Mouse (Mus musculus): Measurements from ENCODE around the gene Sh3gl2. TPM values are rescaled to one million over a fixed set of nuclear protein-coding genes. Genes with fewer than 3 reads are reported as not detected.

Sh3gl2 gene
- polyA plus RNA-seq, 1 experiment from 2014 or later, result 0.60 TPM

DNA sequence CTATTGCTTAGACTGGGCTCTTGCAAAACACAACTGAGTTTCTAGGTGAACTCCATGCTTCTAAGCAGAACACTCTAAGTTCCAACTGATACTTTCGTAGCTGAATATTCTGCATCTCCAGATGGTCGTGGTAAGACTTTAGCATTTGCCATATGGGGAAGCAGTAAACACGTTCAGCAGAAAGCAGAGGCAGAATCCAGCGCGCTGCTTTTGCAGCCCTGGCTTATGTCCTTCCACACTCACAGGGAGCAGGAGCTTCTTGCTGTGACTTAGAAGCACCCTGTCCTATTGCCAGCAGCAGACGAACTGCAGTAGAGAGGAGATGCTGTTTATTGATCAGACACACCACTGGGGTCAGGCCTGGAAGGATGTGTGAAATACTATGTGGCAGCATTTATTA lies 120.5 kb downstream of the Sh3gl2 start:
- Histone ChIP-seq H3K4me1 (replicated peaks) (no peaks in the 10 kb centered on the region), H3K4me3 (no peak overlapping the region), H3K27me3 (no peaks in the 10 kb centered on the region), H3K27ac (no peak overlapping the region), H3K36me3 (no peaks in the 10 kb centered on the region), H3K4me2 (no peak overlapping the region), H3K9me3 (replicated peaks) (no peaks in the 10 kb centered on the region), H3K9ac (no peak overlapping the region)
- 62% methylated on average over 6 of the region's 6 CpGs for WGBS
- ATAC-seq (replicated peaks; ENCODE audit: insufficient number of reproducible peaks, insufficient read depth, low FRiP score, low read depth), result no peak

GRCm38 (mm10) chr4:85326052-85326451 lies 121.1 kb downstream of the Sh3gl2 start:
- Histone ChIP-seq H3K4me3 (no peak overlapping the region), H3K36me3 (no peaks in the 10 kb centered on the region), H3K9ac (no peak overlapping the region), H3K27me3 (no peaks in the 10 kb centered on the region), H3K27ac (no peak overlapping the region), H3K9me3 (replicated peaks) (no peaks in the 10 kb centered on the region), H3K4me2 (no peak overlapping the region), H3K4me1 (replicated peaks) (no peaks in the 10 kb centered on the region)
- no peak for ATAC-seq (replicated peaks; ENCODE audit: insufficient number of reproducible peaks, insufficient read depth, low FRiP score, low read depth)
- 67% methylated on average over 1 of the region's 1 CpGs for WGBS

GRCm38 (mm10) chr4:85334688-85335200 lies 129.8 kb downstream of the Sh3gl2 start:
- H3K36me3 ChIP-seq, result no peaks in the 10 kb centered on the region
- H3K4me2 ChIP-seq, result no peak overlapping the region
- H3K4me3 ChIP-seq, result no peak overlapping the region
- no peak for ATAC-seq (replicated peaks; ENCODE audit: insufficient number of reproducible peaks, insufficient read depth, low FRiP score, low read depth)
- H3K4me1 ChIP-seq (replicated peaks), result no peaks in the 10 kb centered on the region
- no peaks in the 10 kb centered on the region for H3K27me3 ChIP-seq
- H3K9ac ChIP-seq, result no peak overlapping the region
- 66% methylated on average over 4 of the region's 4 CpGs for WGBS
- H3K27ac ChIP-seq, result no peak overlapping the region
- no peaks in the 10 kb centered on the region for H3K9me3 ChIP-seq (replicated peaks)

GRCm38 (mm10) chr4:85336356-85336755 lies 131.4 kb downstream of the Sh3gl2 start:
- Histone ChIP-seq H3K4me3 (no peak overlapping the region), H3K9me3 (replicated peaks) (no peaks in the 10 kb centered on the region), H3K9ac (no peak overlapping the region), H3K36me3 (no peaks in the 10 kb centered on the region), H3K4me2 (no peak overlapping the region), H3K4me1 (replicated peaks) (no peaks in the 10 kb centered on the region), H3K27ac (no peak overlapping the region), H3K27me3 (no peaks in the 10 kb centered on the region)
- ATAC-seq (replicated peaks; ENCODE audit: insufficient number of reproducible peaks, insufficient read depth, low FRiP score, low read depth), result no peak

DNA sequence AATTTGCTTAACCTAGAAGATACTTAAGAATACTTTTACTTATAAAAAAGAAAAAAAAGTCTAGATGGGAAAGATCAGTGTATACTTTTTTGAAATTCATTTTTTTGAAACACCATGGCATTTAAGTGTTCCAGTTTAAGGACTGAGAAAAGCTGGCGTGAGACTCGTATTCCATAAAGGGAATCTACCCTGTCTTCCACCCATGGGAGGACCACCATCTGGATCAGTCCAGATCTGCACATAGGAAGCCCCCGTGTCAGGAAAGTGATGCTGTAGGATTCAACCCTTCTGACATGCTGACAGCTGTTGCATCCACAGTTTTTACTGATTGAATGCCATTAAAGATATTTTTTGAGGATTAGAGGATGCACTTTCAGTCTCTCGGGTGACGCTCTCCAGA lies 134.2 kb downstream of the Sh3gl2 start:
- no peaks in the 10 kb centered on the region for H3K9me3 ChIP-seq (replicated peaks)
- H3K9ac ChIP-seq, result no peak overlapping the region
- no peaks in the 10 kb centered on the region for H3K36me3 ChIP-seq
- 82% methylated on average over 5 of the region's 5 CpGs for WGBS
- H3K4me3 ChIP-seq, result no peak overlapping the region
- ATAC-seq (replicated peaks; ENCODE audit: insufficient number of reproducible peaks, insufficient read depth, low FRiP score, low read depth), result no peak
- H3K4me2 ChIP-seq, result no peak overlapping the region
- H3K4me1 ChIP-seq (replicated peaks), result no peaks in the 10 kb centered on the region
- H3K27ac ChIP-seq, result no peak overlapping the region
- no peaks in the 10 kb centered on the region for H3K27me3 ChIP-seq

DNA sequence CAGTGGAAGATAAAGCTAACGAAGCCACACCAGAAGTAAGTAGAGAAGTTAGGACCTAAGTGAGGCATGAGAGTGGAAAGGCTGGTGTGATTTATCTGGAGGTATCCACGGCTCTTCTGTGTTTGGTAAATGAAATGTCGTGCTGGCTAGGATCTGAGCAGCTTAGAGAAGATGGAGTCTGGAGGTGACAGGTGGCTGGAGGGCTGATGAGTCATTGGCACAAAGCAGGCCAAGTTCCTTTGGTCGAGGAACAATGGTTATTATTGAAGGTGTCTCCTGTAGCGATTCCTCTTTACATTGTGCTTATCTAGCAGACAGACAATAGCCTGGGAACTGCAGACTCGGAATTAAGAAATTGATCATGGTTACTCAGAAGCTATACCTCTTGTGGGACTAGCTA lies 135.8 kb downstream of the Sh3gl2 start:
- no peak overlapping the region for H3K4me2 ChIP-seq
- H3K27ac ChIP-seq, result no peak overlapping the region
- H3K9me3 ChIP-seq (replicated peaks), result no peaks in the 10 kb centered on the region
- H3K9ac ChIP-seq, result no peak overlapping the region
- WGBS, result 71% methylated on average over 6 of the region's 6 CpGs
- ATAC-seq (replicated peaks; ENCODE audit: insufficient number of reproducible peaks, insufficient read depth, low FRiP score, low read depth), result no peak
- H3K4me3 ChIP-seq, result no peak overlapping the region
- no peaks in the 10 kb centered on the region for H3K36me3 ChIP-seq
- H3K27me3 ChIP-seq, result no peaks in the 10 kb centered on the region
- H3K4me1 ChIP-seq (replicated peaks), result no peaks in the 10 kb centered on the region

DNA sequence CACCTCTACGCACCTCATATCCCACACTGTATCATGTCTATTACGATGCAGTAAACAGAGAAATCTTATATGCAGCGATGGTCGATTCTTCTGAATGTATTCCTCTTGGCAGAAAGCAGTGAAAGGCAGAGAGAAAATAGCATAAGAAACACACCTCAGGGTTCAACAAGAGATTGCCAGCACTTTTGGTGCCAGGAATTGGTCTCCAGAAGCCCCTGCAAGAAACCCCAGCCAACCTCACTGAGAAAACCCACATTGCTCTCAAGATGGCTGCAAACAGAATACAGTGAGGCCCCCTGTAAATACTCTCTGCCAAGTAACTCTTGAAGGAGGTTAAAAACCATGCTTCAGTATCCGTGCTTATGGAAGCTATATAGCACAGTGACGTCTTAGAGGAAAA lies 141.0 kb downstream of the Sh3gl2 start:
- Histone ChIP-seq H3K9me3 (replicated peaks) (no peaks in the 10 kb centered on the region), H3K4me1 (replicated peaks) (no peaks in the 10 kb centered on the region), H3K4me2 (no peak overlapping the region), H3K9ac (no peak overlapping the region), H3K27me3 (no peaks in the 10 kb centered on the region), H3K4me3 (no peak overlapping the region), H3K27ac (no peak overlapping the region), H3K36me3 (no peaks in the 10 kb centered on the region)
- 83% methylated on average over 6 of the region's 6 CpGs for WGBS
- ATAC-seq (replicated peaks; ENCODE audit: insufficient number of reproducible peaks, insufficient read depth, low FRiP score, low read depth), result no peak

GRCm38 (mm10) chr4:85348079-85348643 lies 143.2 kb downstream of the Sh3gl2 start:
- 73% methylated on average over 8 of the region's 8 CpGs for WGBS

DNA sequence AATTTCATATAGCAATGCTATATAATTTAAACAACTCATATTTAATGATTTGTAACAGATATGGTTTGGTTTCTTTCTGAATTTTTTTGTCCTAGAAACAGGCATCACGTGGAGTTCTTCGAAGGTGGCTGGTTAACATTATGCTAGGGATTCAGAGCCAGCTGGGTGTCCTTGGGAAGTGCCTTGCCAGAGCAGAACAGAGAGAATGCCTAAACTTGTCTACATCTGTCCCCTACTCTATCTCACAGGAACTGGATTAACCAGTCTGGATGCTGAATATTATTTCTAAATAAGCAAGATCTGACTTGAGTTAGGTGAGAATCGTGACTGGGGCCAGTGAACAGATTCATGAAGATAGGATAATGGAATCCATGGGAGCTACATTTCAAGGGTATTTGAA lies 157.7 kb downstream of the Sh3gl2 start:
- no peaks in the 10 kb centered on the region for H3K36me3 ChIP-seq
- H3K4me3 ChIP-seq, result no peak overlapping the region
- H3K27ac ChIP-seq, result no peak overlapping the region
- H3K4me1 ChIP-seq (replicated peaks), result no peaks in the 10 kb centered on the region
- H3K4me2 ChIP-seq, result no peak overlapping the region
- no peaks in the 10 kb centered on the region for H3K27me3 ChIP-seq
- ATAC-seq (replicated peaks; ENCODE audit: insufficient number of reproducible peaks, insufficient read depth, low FRiP score, low read depth), result no peak
- H3K9ac ChIP-seq, result no peak overlapping the region
- 72% methylated on average over 3 of the region's 3 CpGs for WGBS
- no peaks in the 10 kb centered on the region for H3K9me3 ChIP-seq (replicated peaks)

More at GRCm38 (mm10) chr4:85348079-85348643, 143.2 kb downstream of the Sh3gl2 start:
- H3K4me3 ChIP-seq, result no peak overlapping the region
- H3K9me3 ChIP-seq (replicated peaks), result no peaks in the 10 kb centered on the region
- ATAC-seq (replicated peaks; ENCODE audit: insufficient number of reproducible peaks, insufficient read depth, low FRiP score, low read depth), result no peak
- no peak overlapping the region for H3K4me2 ChIP-seq
- H3K27me3 ChIP-seq, result no peaks in the 10 kb centered on the region
- H3K36me3 ChIP-seq, result no peaks in the 10 kb centered on the region
- no peaks in the 10 kb centered on the region for H3K4me1 ChIP-seq (replicated peaks)
- H3K9ac ChIP-seq, result no peak overlapping the region
- H3K27ac ChIP-seq, result no peak overlapping the region

DNA sequence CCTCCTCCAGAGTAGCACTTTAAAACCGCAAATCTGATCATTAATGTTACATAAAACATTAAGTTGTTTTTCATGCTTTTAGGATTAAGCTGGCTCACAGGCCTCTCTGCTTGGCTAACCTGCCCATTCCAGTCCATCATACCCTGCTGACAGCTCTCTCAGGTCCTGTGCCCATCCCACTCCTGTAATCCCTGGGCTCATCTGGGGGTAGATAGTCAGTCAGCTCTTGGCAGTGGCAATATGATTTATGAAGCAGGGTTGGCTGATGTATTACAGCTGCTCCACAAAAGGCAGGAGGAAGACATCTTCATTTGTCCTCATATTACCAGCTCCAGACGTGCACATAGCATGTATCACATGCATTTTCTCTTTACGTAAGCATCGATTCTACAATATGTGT lies 158.3 kb downstream of the Sh3gl2 start:
- H3K4me3 ChIP-seq, result no peak overlapping the region
- no peak overlapping the region for H3K27ac ChIP-seq
- H3K9ac ChIP-seq, result no peak overlapping the region
- WGBS, result 82% methylated on average over 4 of the region's 4 CpGs
- H3K4me2 ChIP-seq, result no peak overlapping the region
- H3K4me1 ChIP-seq (replicated peaks), result no peaks in the 10 kb centered on the region
- ATAC-seq (replicated peaks; ENCODE audit: insufficient number of reproducible peaks, insufficient read depth, low FRiP score, low read depth), result no peak
- no peaks in the 10 kb centered on the region for H3K36me3 ChIP-seq
- no peaks in the 10 kb centered on the region for H3K9me3 ChIP-seq (replicated peaks)
- H3K27me3 ChIP-seq, result no peaks in the 10 kb centered on the region

GRCm38 (mm10) chr4:85371036-85371435 lies 166.1 kb downstream of the Sh3gl2 start:
- no peaks in the 10 kb centered on the region for H3K4me1 ChIP-seq (replicated peaks)
- no peak overlapping the region for H3K9ac ChIP-seq
- 69% methylated on average over 6 of the region's 6 CpGs for WGBS
- H3K27me3 ChIP-seq, result no peaks in the 10 kb centered on the region
- H3K27ac ChIP-seq, result no peak overlapping the region
- H3K36me3 ChIP-seq, result no peaks in the 10 kb centered on the region
- no peak for ATAC-seq (replicated peaks; ENCODE audit: insufficient number of reproducible peaks, insufficient read depth, low FRiP score, low read depth)
- no peaks in the 10 kb centered on the region for H3K9me3 ChIP-seq (replicated peaks)
- H3K4me2 ChIP-seq, result no peak overlapping the region
- no peak overlapping the region for H3K4me3 ChIP-seq

- H3K27ac ChIP-seq, result no peak overlapping the region
- no peaks in the 10 kb centered on the region for H3K4me1 ChIP-seq (replicated peaks)
- WGBS, result 74% methylated on average over 4 of the region's 4 CpGs
- H3K4me3 ChIP-seq, result no peak overlapping the region
- no peaks in the 10 kb centered on the region for H3K36me3 ChIP-seq
- no peak overlapping the region for H3K9ac ChIP-seq
- H3K27me3 ChIP-seq, result no peaks in the 10 kb centered on the region
- H3K4me2 ChIP-seq, result no peak overlapping the region
- no peaks in the 10 kb centered on the region for H3K9me3 ChIP-seq (replicated peaks)
- no peak for ATAC-seq (replicated peaks; ENCODE audit: insufficient number of reproducible peaks, insufficient read depth, low FRiP score, low read depth)
Observed at GRCm38 (mm10) chr4:85374801-85375200, 169.9 kb downstream of the Sh3gl2 start.
